11 mouse cellular contexts compared by ENCODE assay signal in genomic region chr4:135834124-135834717, GRCm38 (mm10). TPM values are rescaled to one million over a fixed set of nuclear protein-coding genes. Genes with fewer than 3 reads are reported as not detected.
A peak's percentile ranks its signal among the peaks of the same experiment; 100 is the strongest.
DNase-seq lines count a peak whose midpoint lies in the region; ATAC-seq and TF ChIP-seq lines count a peak whose summit lies in the region.
"Had no signal": no experiment of that assay in that cellular context is flagged by ENCODE, and none has a peak within 500 bp of the region (broad histone marks: within the 10 kb centered on the region; RNA-seq: fewer than 3 reads in every experiment).

No protein-coding gene starts in this region.

- H3K27me3 ChIP-seq in forebrain, embryonic 15.5 days = no peaks in the 10 kb centered on the region
- H3K27me3 ChIP-seq in hindbrain, embryonic 15.5 days = no peaks in the 10 kb centered on the region
- no peaks in the 10 kb centered on the region for H3K27me3 ChIP-seq in neural tube, embryonic 14.5 days (ENCODE audit: control insufficient read depth, insufficient read depth, low read length)
- H3K27me3 ChIP-seq in liver, embryonic 11.5 days (replicated peaks; ENCODE audit: control insufficient read depth, insufficient read depth, low read length) = no peaks in the 10 kb centered on the region
- H3K27me3 ChIP-seq in thymus, adult 2 months (ENCODE audit: control insufficient read depth, insufficient read depth, low read length) = no peaks in the 10 kb centered on the region
- H3K27me3 ChIP-seq: heart, embryonic 13.5 days had no signal

- no peaks in the 10 kb centered on the region for H3K36me3 ChIP-seq in forebrain, embryonic 15.5 days
- H3K36me3 ChIP-seq in hindbrain, embryonic 15.5 days = no peaks in the 10 kb centered on the region
- H3K36me3 ChIP-seq in neural tube, embryonic 14.5 days (ENCODE audit: control insufficient read depth, insufficient read depth, low read length) = no peaks in the 10 kb centered on the region
- H3K36me3 ChIP-seq in liver, embryonic 11.5 days (ENCODE audit: control insufficient read depth, insufficient read depth, low read length) = no peaks in the 10 kb centered on the region
- H3K36me3 ChIP-seq in thymus, adult 2 months (ENCODE audit: control insufficient read depth, insufficient read depth, low read length) = no peaks in the 10 kb centered on the region
- H3K36me3 ChIP-seq: heart, embryonic 13.5 days had no signal

- no peak for TF ChIP-seq POLR2A in thymus, adult 2 months (IDR thresholded peaks at IDR 0.05; ENCODE audit: control insufficient read depth, extremely low read depth, insufficient read depth, low read length, poor library complexity)

- intact Hi-C loops in left cerebral cortex, postnatal 4 days (cut with DNase I) = no loop called here
- intact Hi-C loops in left cerebral cortex, adult 2 months (cut with DNase I) = no loop called here

- DNase-seq in left cerebral cortex, postnatal 4 days = peak; percentile 37
- no peak for DNase-seq in left cerebral cortex, adult 2 months (ENCODE audit: extremely low spot score in 1 of 2, low spot score in 2 of 2)
- DNase-seq in liver, embryonic 11.5 days (ENCODE audit: low spot score) = no peak
- DNase-seq in thymus, adult 2 months = no peak
- DNase-seq: cerebellum, adult 11-12 months; liver, postnatal 0 days had no signal

- H3K9ac ChIP-seq in forebrain, embryonic 15.5 days (replicated peaks) = no peak overlapping the region
- no peak overlapping the region for H3K9ac ChIP-seq in hindbrain, embryonic 15.5 days
- no peak overlapping the region for H3K9ac ChIP-seq in neural tube, embryonic 14.5 days (replicated peaks; ENCODE audit: low read depth, low read length)
- no peak overlapping the region for H3K9ac ChIP-seq in liver, embryonic 11.5 days (ENCODE audit: low read depth, low read length)
- H3K9ac ChIP-seq: heart, embryonic 13.5 days; liver, postnatal 0 days had no signal

- 88% methylated on average over 8 of the region's 8 CpGs for WGBS in forebrain, embryonic 15.5 days
- 76% methylated on average over 8 of the region's 8 CpGs for WGBS in hindbrain, embryonic 15.5 days
- WGBS in neural tube, embryonic 14.5 days = 84% methylated on average over 8 of the region's 8 CpGs
- 83% methylated on average over 8 of the region's 8 CpGs for WGBS in liver, embryonic 11.5 days
- WGBS in thymus, adult 2 months = 98% methylated on average over 8 of the region's 8 CpGs

- ATAC-seq in forebrain, embryonic 15.5 days (replicated peaks) = no peak
- ATAC-seq in hindbrain, embryonic 15.5 days (ENCODE audit: low FRiP score, low read depth) = peak; percentile 19; the same call in 1 of the 2 replicates
- ATAC-seq in neural tube, embryonic 14.5 days (ENCODE audit: low read depth) = no peak
- ATAC-seq in liver, embryonic 11.5 days (replicated peaks; ENCODE audit: low FRiP score) = no peak
- ATAC-seq: inflammation-experienced regulatory T-cells, adult 6 months; liver, postnatal 0 days had no signal

- no peak overlapping the region for H3K4me3 ChIP-seq in left cerebral cortex, adult 2 months
- no peak overlapping the region for H3K4me3 ChIP-seq in forebrain, embryonic 15.5 days
- no peak overlapping the region for H3K4me3 ChIP-seq in hindbrain, embryonic 15.5 days
- no peak overlapping the region for H3K4me3 ChIP-seq in neural tube, embryonic 14.5 days (ENCODE audit: low read depth, low read length)
- H3K4me3 ChIP-seq in liver, embryonic 11.5 days (ENCODE audit: low read depth, low read length) = no peak overlapping the region
- no peak overlapping the region for H3K4me3 ChIP-seq in thymus, adult 2 months (ENCODE audit: control insufficient read depth, insufficient read depth, low read length)
- H3K4me3 ChIP-seq: heart, embryonic 13.5 days had no signal

- H3K27ac ChIP-seq in left cerebral cortex, adult 2 months = no peak overlapping the region
- H3K27ac ChIP-seq in forebrain, embryonic 15.5 days (replicated peaks) = peak overlapping the region; percentile 65
- peak overlapping the region; percentile 84 for H3K27ac ChIP-seq in hindbrain, embryonic 15.5 days (replicated peaks)
- H3K27ac ChIP-seq in neural tube, embryonic 14.5 days (ENCODE audit: low read depth, low read length) = peak overlapping the region; percentile 30; the same call in 1 of the 2 replicates
- no peak overlapping the region for H3K27ac ChIP-seq in liver, embryonic 11.5 days (ENCODE audit: low read depth, low read length)
- no peak overlapping the region for H3K27ac ChIP-seq in thymus, adult 2 months (ENCODE audit: control insufficient read depth, insufficient read depth, low read length)
- H3K27ac ChIP-seq: heart, embryonic 13.5 days had no signal

- H3K4me1 ChIP-seq in forebrain, embryonic 15.5 days = peaks cover 21% of the 10 kb centered on the region
- peaks cover 17% of the 10 kb centered on the region for H3K4me1 ChIP-seq in hindbrain, embryonic 15.5 days (replicated peaks)
- H3K4me1 ChIP-seq in neural tube, embryonic 14.5 days (ENCODE audit: control insufficient read depth, insufficient read depth, low read length) = no peaks in the 10 kb centered on the region
- peaks cover 2% of the 10 kb centered on the region; the same call in 1 of the 2 replicates for H3K4me1 ChIP-seq in liver, embryonic 11.5 days (replicated peaks; ENCODE audit: control insufficient read depth, insufficient read depth, low read length)
- H3K4me1 ChIP-seq in thymus, adult 2 months (replicated peaks; ENCODE audit: control insufficient read depth, insufficient read depth, low read length) = no peaks in the 10 kb centered on the region

- H3K9me3 ChIP-seq in forebrain, embryonic 15.5 days = no peaks in the 10 kb centered on the region
- H3K9me3 ChIP-seq in hindbrain, embryonic 15.5 days = no peaks in the 10 kb centered on the region
- no peaks in the 10 kb centered on the region for H3K9me3 ChIP-seq in neural tube, embryonic 14.5 days (ENCODE audit: control insufficient read depth, low read length)
- no peaks in the 10 kb centered on the region for H3K9me3 ChIP-seq in liver, embryonic 11.5 days (ENCODE audit: control insufficient read depth, low read length)
- H3K9me3 ChIP-seq: heart, embryonic 13.5 days had no signal

- no peak for TF ChIP-seq CTCF in left cerebral cortex, adult 2 months (IDR thresholded peaks at IDR 0.05)
- TF ChIP-seq CTCF in thymus, adult 2 months (IDR thresholded peaks at IDR 0.05; ENCODE audit: borderline replicate concordance, control insufficient read depth, extremely low read depth, insufficient read depth, low read length, poor library complexity) = no peak

- H3K4me2 ChIP-seq in forebrain, embryonic 15.5 days (replicated peaks) = no peak overlapping the region
- no peak overlapping the region for H3K4me2 ChIP-seq in hindbrain, embryonic 15.5 days
- no peak overlapping the region for H3K4me2 ChIP-seq in neural tube, embryonic 14.5 days (ENCODE audit: low read depth, low read length)
- no peak overlapping the region for H3K4me2 ChIP-seq in liver, embryonic 11.5 days
- H3K4me2 ChIP-seq: heart, embryonic 13.5 days had no signal

RNA-seq across cellular contexts. Expression of gene Srsf10, which starts 21.3 kb away (rescaled TPM):
- 100 to 1,000 TPM; 103 to 120 TPM for total RNA-seq in left cerebral cortex, postnatal 4 days (2021)
- 10 to 100 TPM; 70.8 to 82.2 TPM for total RNA-seq in left cerebral cortex, adult 2 months (2021)
- 257 and 272 TPM in 2 replicates for polyA plus RNA-seq in forebrain, embryonic 15.5 days (2015; fragmentation: Nextera tagmentation; extraction: Ambion mirVana)
- polyA plus RNA-seq in hindbrain, embryonic 15.5 days (2015; fragmentation: Nextera tagmentation; extraction: Ambion mirVana) = 164 and 168 TPM in 2 replicates
- polyA plus RNA-seq in neural tube, embryonic 14.5 days (2014; fragmentation: Nextera tagmentation; extraction: Ambion mirVana) = 219 and 228 TPM in 2 replicates
- 233 and 249 TPM in 2 replicates for polyA plus RNA-seq in liver, embryonic 11.5 days (2014; fragmentation: Nextera tagmentation; extraction: Ambion mirVana)
- polyA plus RNA-seq in thymus, adult 2 months (2012; rRNA removed) = 194 and 220 TPM in 2 replicates

RNA-seq across cellular contexts. Expression of gene Pnrc2, which starts 39.4 kb away (rescaled TPM):
- 10 to 100 TPM; 41.1 to 45.2 TPM for total RNA-seq in left cerebral cortex, postnatal 4 days (2021)
- total RNA-seq in left cerebral cortex, adult 2 months (2021) = 10 to 100 TPM; 41.1 to 41.7 TPM
- polyA plus RNA-seq in forebrain, embryonic 15.5 days (2015; fragmentation: Nextera tagmentation; extraction: Ambion mirVana) = 131 and 134 TPM in 2 replicates
- polyA plus RNA-seq in hindbrain, embryonic 15.5 days (2015; fragmentation: Nextera tagmentation; extraction: Ambion mirVana) = 97.7 and 97.9 TPM in 2 replicates
- polyA plus RNA-seq in neural tube, embryonic 14.5 days (2014; fragmentation: Nextera tagmentation; extraction: Ambion mirVana) = 85.7 and 100 TPM in 2 replicates
- polyA plus RNA-seq in liver, embryonic 11.5 days (2014; fragmentation: Nextera tagmentation; extraction: Ambion mirVana) = 133 and 147 TPM in 2 replicates
- 26.7 and 28.6 TPM in 2 replicates for polyA plus RNA-seq in thymus, adult 2 months (2012; rRNA removed)

Comparison
In these comparisons a context has a peak if more than half of its experiments do, and no peak if none do; other contexts are left out.
1. H3K27ac ChIP-seq: peak in forebrain, embryonic 15.5 days (single experiment), hindbrain, embryonic 15.5 days (single experiment) and neural tube, embryonic 14.5 days (single experiment); none in left cerebral cortex, adult 2 months (single experiment), liver, embryonic 11.5 days (single experiment) and thymus, adult 2 months (single experiment).